Mouse (Mus musculus) urinary bladder, postnatal 10 days (tissue): ENCODE measurements around the gene Vsig4.
"Not testable (repeated sequence)": the region's sequence is repeated elsewhere in the genome, so short reads cannot be mapped to it uniquely, and the experiment has no call there.

Source experiments
- DNase-seq: peaks from one replicate; pipeline ENCODE4 v3.0.0; 2022; ENCODE audit warnings: low spot score

Vsig4 gene

GRCm38 (mm10) chrX:96293338-96293737 lies at the start of gene Vsig4:
Gene Vsig4, minus strand, starts transcription at chrX:96293438.
- DNase-seq, result no peak

- no peak for DNase-seq
These were observed 45.9 kb upstream of the Vsig4 start for GRCm38 (mm10) chrX:96339108-96339507.

DNA sequence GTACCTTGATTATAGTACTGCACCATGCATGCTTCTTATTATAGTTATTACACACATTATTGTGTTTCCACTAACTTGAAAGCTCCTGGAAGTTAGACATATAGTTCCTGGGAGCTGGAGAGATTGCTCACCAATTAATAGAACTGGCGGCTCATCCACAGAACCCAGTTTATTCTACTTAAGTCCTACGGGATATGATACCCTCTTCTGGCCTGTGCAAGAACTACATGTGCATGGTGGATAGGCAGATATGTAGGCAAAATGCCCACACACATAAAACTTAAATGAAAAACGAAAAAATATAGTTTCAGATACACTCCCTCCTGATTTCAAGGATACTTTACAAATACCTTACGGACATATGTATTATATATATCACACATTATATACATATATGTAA lies 36.5 kb upstream of the Vsig4 start:
- no peak for DNase-seq

GRCm38 (mm10) chrX:96256509-96256908 lies 36.7 kb downstream of the Vsig4 start:
- DNase-seq, result no peak

DNA sequence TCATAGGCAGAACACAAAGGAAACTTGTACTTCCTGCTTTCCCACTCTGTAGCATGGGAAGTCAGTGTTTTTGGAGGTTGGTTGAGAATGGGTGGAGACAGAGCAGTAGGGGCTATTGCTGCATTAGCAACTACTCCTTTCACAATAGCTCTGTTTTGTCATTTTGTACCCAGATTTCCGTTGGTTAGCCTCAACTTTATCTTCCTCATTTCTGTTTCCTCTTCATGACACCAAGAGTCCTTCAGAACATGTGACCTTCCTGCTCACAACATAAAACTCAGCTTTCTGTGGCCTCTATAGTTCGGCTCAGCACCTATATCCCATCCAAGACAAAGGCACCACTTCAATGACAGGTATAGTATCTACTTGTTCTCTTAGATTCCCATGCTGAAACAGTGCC lies 53.6 kb downstream of the Vsig4 start:
- no peak for DNase-seq

- DNase-seq, result no peak
These were observed 54.2 kb downstream of the Vsig4 start for GRCm38 (mm10) chrX:96239037-96239436.

DNA sequence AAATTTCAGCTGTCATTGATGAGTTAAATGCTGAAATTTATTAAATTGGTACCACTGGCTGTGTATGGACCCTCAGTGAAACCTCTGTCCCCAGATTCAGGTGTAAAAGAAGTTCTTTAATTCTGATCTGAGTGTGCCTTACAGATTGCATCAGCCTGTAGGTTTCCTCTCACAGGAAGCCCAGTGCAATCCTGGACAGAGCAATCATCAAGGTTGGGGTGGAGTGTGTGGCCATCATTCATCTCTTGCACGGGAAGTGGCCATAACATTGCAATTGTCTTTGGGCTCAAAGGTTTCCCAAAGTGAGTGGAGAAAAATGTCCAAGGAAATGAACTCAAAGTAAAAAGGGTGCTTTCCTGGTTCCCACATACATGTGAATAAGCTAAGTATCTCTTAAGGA lies 57.5 kb downstream of the Vsig4 start:
- no peak for DNase-seq

- no peak for DNase-seq
These were observed 66.2 kb downstream of the Vsig4 start for GRCm38 (mm10) chrX:96227030-96227429.

GRCm38 (mm10) chrX:96225474-96225873 lies 67.8 kb downstream of the Vsig4 start:
- DNase-seq, result no peak

GRCm38 (mm10) chrX:96224210-96224609 lies 69.0 kb downstream of the Vsig4 start:
- no peak for DNase-seq

DNA sequence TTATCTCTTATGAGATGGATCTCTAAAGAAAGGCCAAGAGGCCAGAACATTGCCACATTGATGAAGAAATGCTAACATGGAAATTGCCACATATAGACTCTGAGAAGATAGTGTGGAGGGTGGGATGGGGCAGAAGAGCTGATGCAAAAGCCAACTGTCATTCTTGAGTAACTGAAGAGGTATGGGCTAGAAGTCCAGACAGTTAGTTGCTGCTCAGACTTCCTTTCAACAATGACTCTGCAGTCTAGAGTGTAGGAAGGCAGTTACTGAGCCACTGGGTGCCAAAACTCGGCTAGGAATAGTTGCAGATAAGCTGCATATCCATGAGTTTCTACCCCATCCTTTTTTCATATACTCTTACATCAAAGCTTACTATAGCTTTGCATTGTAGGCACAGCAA lies 75.2 kb downstream of the Vsig4 start:
- DNase-seq, result no peak

DNA sequence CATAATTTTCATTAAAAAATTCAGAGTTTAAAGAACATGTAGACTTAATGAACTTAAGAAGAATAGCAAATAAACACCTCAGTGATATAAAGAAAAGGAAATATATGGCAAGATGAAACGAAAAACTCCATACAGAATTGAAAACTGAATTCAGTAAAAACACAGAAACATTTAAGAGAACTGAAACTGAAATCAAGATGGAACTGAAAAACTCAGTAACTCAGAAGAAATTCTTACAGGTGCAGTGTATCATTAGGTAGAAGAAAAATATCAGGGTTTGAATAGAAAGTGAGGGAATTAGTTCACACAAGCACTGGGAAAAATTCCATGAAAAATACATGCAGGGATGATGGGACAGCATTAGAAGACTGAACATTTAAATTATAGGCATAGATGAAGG lies 86.4 kb downstream of the Vsig4 start:
- no peak for DNase-seq

DNA sequence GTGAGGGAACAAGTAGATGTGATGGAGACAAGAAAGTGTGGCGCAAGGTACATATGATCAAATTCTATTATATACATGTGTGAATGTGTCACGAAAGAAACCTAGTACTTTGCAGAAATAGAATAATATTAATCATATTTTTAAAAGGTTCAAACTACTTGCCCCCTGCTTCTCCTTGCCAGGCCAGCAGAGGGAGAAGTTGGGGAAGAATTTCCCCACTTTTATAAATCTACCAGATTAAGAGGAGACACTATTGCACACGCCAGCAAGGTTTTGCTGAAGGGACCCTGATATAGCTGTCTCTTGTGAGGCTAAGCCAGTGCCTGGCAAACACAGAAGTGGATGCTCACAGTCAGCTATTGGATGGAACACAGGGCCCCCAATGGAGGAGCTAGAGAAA lies 88.1 kb downstream of the Vsig4 start:
- not testable (repeated sequence) for DNase-seq
